Mouse (Mus musculus): ENCODE measurements around the gene Spaca4. TPM values are rescaled to one million over a fixed set of nuclear protein-coding genes. Genes with fewer than 3 reads are reported as not detected.

Gene Spaca4
- total and polyA plus RNA-seq, 3 experiments, result 0.38 TPM; not detected in 2

GRCm38 (mm10) chr7:45741308-45741707 lies 15.7 kb upstream of the Spaca4 start:
- Histone ChIP-seq H3K36me3 (ENCODE audit: control insufficient read depth in 1 of 2, insufficient read depth in 2 of 2, low read length in 2 of 2) (peaks cover 0 to 8% of the 10 kb centered on the region in 2 experiments; a peak in 1 of 4 replicates), H3K4me3 (ENCODE audit: control insufficient read depth in 1 of 2, insufficient read depth in 1 of 2, low read depth in 2 of 2, low read length in 2 of 2) (peak overlapping the region in 1 of 2 experiments; percentile 5; a peak in 1 of 4 replicates), H3K9ac (ENCODE audit: control insufficient read depth, low read depth, low read length, poor library complexity, severe bottlenecking) (peak overlapping the region; percentile 8; the same call in 1 of the 2 replicates), H3K27me3 (ENCODE audit: control insufficient read depth in 1 of 2, insufficient read depth in 2 of 2, low read length in 2 of 2) (no peaks in the 10 kb centered on the region), H3K4me1 (ENCODE audit: control insufficient read depth in 1 of 2, insufficient read depth in 2 of 2, low read length in 2 of 2) (peaks cover 0 to 16% of the 10 kb centered on the region in 2 experiments; a peak in 2 of 4 replicates), H3K27ac (ENCODE audit: control insufficient read depth, low read depth, low read length) (no peak overlapping the region), H3K79me2 (ENCODE audit: control insufficient read depth, insufficient read depth, low read length, poor library complexity) (no peaks in the 10 kb centered on the region), H3K9me3 (replicated peaks; ENCODE audit: insufficient read depth, low read length) (no peaks in the 10 kb centered on the region)
- TF ChIP-seq USF1 (IDR thresholded peaks at IDR 0.05; ENCODE audit: low read depth, low read length) (peak; percentile 52), TAL1 (IDR thresholded peaks at IDR 0.05; ENCODE audit: low read length) (no peak)
- peak; percentile 64 for DNase-seq (ENCODE audit: low read depth, low spot score)

GRCm38 (mm10) chr7:45739820-45740219 lies 14.2 kb upstream of the Spaca4 start:
- Histone ChIP-seq H3K9me3 (replicated peaks; ENCODE audit: insufficient read depth, low read length) (no peaks in the 10 kb centered on the region), H3K27ac (ENCODE audit: control insufficient read depth, low read depth, low read length) (no peak overlapping the region), H3K4me3 (ENCODE audit: control insufficient read depth in 1 of 2, insufficient read depth in 1 of 2, low read depth in 2 of 2, low read length in 2 of 2) (peak overlapping the region; percentile 38 to 72), H3K27me3 (ENCODE audit: control insufficient read depth in 1 of 2, insufficient read depth in 2 of 2, low read length in 2 of 2) (no peaks in the 10 kb centered on the region), H3K79me2 (ENCODE audit: control insufficient read depth, insufficient read depth, low read length, poor library complexity) (no peaks in the 10 kb centered on the region), H3K9ac (ENCODE audit: control insufficient read depth, low read depth, low read length, poor library complexity, severe bottlenecking) (peak overlapping the region; percentile 11), H3K36me3 (ENCODE audit: control insufficient read depth in 1 of 2, insufficient read depth in 2 of 2, low read length in 2 of 2) (peaks cover 0 to 8% of the 10 kb centered on the region in 2 experiments; a peak in 1 of 4 replicates), H3K4me1 (ENCODE audit: control insufficient read depth in 1 of 2, insufficient read depth in 2 of 2, low read length in 2 of 2) (peaks cover 0 to 16% of the 10 kb centered on the region in 2 experiments; a peak in 2 of 4 replicates)
- DNase-seq (ENCODE audit: low read depth, low spot score), result peak; percentile 77
- TF ChIP-seq MXI1 (IDR thresholded peaks at IDR 0.05; ENCODE audit: low read depth, low read length) (0 out of 2 replicates have a peak, but pooled peaks have one; percentile 9), NELFE (IDR thresholded peaks at IDR 0.05; ENCODE audit: low read depth, low read length) (no peak), POLR2A (IDR thresholded peaks at IDR 0.05; ENCODE audit: control insufficient read depth in 1 of 2, insufficient read depth in 1 of 2, low read depth in 1 of 2, low read length in 2 of 2, poor library complexity in 1 of 2) (peak in 1 of 2 experiments; percentile 37; a peak in 1 of 4 replicates), NRF1 (IDR thresholded peaks at IDR 0.05; ENCODE audit: insufficient read depth, low read depth, low read length, poor library complexity, severe bottlenecking) (peak; percentile 74), ZKSCAN1 (IDR thresholded peaks at IDR 0.05; ENCODE audit: low read depth, low read length) (no peak), RCOR1 (IDR thresholded peaks at IDR 0.05; ENCODE audit: low read depth, low read length) (no peak), HCFC1 (IDR thresholded peaks at IDR 0.05; ENCODE audit: low read depth, low read length) (0 out of 2 replicates have a peak, but pooled peaks have one; percentile 33), EP300 (IDR thresholded peaks at IDR 0.05; ENCODE audit: low read depth in 1 of 2, low read length in 2 of 2) (no peak), ETS1 (IDR thresholded peaks at IDR 0.05; ENCODE audit: low read depth, low read length) (0 out of 2 replicates have a peak, but pooled peaks have one; percentile 5), TBP (IDR thresholded peaks at IDR 0.05; ENCODE audit: low read depth, low read length) (peak; percentile 47; the same call in 1 of the 2 replicates), MEF2A (IDR thresholded peaks at IDR 0.05; ENCODE audit: extremely low read depth, insufficient replicate concordance, low read depth, low read length, poor library complexity, severe bottlenecking) (no peak), MYC (IDR thresholded peaks at IDR 0.05; ENCODE audit: low read depth, low read length) (no peak), POLR2AphosphoS2 (IDR thresholded peaks at IDR 0.05; ENCODE audit: low read length) (no peak), MAX (IDR thresholded peaks at IDR 0.05; ENCODE audit: low read length) (no peak), E2F4 (IDR thresholded peaks at IDR 0.05; ENCODE audit: borderline replicate concordance, low read depth, low read length) (no peak)

Measured in MEL (cell line).